Mouse (Mus musculus) CD8-positive naive resting alpha-beta T cell, adult 57 days (primary cell): Measurements from ENCODE around the gene Slc7a8. TPM values are rescaled to one million over a fixed set of nuclear protein-coding genes. Genes with fewer than 3 reads are reported as not detected.

Source experiments
- total RNA-seq: library from RNA; stranded (reverse); gene quantifications from one replicate; pipeline ENCODE4 v1.2.4, GENCODE M21; 2023

Slc7a8 gene
- total RNA-seq = 0.43 TPM

DNA sequence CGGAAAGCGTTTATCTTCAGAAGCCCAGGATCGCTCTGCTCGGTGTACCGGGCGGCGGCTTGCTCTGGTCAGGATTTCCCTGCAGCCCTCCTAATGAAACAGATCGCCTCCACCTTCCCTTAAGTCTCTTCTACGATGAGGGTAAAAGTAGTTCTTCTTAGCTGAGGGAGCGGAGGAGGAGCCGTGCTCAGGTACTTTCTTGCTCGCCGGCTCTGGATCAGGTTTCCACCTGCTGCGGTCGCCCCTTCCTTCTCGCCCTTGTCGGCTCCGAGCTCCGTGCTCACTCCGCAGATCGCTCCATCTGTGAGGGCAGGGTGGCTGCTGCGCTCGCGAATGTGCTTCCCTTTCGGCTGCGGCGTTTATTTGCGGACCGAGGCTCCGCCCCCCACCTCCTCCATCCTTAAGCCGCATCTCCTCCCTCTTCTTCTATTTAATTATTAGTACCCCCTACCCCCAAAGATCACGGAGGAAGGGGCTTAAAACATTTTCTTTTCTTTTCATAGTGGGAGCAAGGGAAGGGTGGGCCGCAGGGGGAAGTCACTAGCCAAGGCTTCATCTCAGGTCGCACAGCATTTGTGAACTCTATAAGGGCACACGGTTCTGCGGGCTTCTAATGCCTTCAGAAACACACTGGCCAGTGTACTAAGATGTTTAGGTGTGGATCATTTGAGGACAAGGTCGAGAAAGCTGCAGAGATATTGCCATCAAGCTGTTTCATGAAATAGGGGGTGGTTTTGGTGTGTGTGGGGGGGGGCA, at the start of gene Slc7a8:
Gene Slc7a8, minus strand, starts transcription at position 337 of the 756 bp plus-strand sequence.

GRCm38 (mm10) chr14:54813991-54814390, 32.2 kb upstream of the Slc7a8 start, which contains the start of gene Rnf212b:
TSS of gene Rnf212b (plus strand) at chr14:54814141.

DNA sequence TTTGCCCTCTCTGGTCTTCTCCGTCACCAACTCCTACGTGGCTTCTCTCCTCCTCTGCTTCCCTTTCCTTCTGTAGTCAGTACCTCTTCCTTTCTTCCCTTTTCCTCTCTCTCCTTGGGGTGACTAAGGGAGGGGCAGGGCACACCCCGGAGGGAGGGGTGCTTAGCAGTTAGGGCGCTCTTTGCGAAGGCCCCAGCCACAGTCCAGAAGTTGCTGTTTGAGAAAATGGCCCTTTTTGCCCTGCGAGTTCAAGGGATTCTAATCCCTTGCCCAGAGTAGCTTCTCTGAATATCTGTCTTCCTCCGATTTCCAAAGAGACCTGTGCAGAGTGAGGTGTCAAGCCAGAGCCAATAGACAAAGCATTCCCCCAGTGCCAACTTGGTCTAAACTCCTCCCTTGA, 69.7 kb downstream of the Slc7a8 start, which contains the start of gene Cebpe:
Gene Cebpe, minus strand, starts transcription at position 101 of the 400 bp plus-strand sequence.

GRCm38 (mm10) chr14:54698733-54699132, 83.0 kb downstream of the Slc7a8 start, which contains the start of gene Gm29776:
TSS of gene Gm29776 (minus strand) at chr14:54698833.

GRCm38 (mm10) chr14:54686522-54687143, 95.1 kb downstream of the Slc7a8 start, which contains the start of gene Acin1:
TSS of gene Acin1 (minus strand) at chr14:54686931.

DNA sequence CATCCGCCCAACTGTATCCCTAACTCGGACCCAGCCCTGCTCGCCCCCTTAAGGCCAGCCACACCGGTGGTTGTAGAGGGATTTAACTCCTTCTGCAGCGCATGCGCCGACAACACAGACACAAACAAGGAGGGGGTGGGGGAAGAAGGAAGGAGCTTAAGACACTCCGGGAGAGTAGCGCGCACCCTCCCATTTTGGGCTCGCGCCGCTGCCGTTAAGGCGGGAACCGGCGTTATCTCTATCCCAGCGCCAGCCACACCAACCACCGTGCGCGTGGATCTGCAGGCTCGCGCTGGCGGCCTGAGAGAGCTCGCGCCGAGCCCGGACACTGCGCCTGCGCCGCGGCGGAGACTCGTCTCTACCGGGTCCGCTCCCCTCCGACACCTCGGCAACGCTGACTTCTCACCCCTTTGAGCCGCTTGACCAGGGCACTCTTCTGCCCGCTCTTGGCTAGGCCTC, 95.7 kb downstream of the Slc7a8 start, which contains the start of gene 1700123O20Rik:
Gene 1700123O20Rik, plus strand, starts transcription at position 154 of the 459 bp plus-strand sequence.

Other genes with a start within 250 kb of the Slc7a8 start
- 15.8 TPM for gene Haus4, start 227.3 kb downstream of the Slc7a8 start, total RNA-seq
- 0.43 TPM for gene Ajuba, start 204.4 kb downstream of the Slc7a8 start, total RNA-seq
- 9.3 TPM for gene 4931414P19Rik, start 176.0 kb downstream of the Slc7a8 start, total RNA-seq
- gene Psmb5, start 163.9 kb downstream of the Slc7a8 start, total RNA-seq = 44.6 TPM
- gene Psmb11, start 160.5 kb downstream of the Slc7a8 start, total RNA-seq = not detected
- gene Gm17606, start 141.0 kb downstream of the Slc7a8 start, total RNA-seq = not detected
- 6.2 TPM for gene Cdh24, start 140.6 kb downstream of the Slc7a8 start, total RNA-seq
- gene 1700123O20Rik, start 95.7 kb downstream of the Slc7a8 start, total RNA-seq = 29.9 TPM
- 537 TPM for gene Acin1, start 95.0 kb downstream of the Slc7a8 start, total RNA-seq
- not detected for gene Gm29776, start 83.1 kb downstream of the Slc7a8 start, total RNA-seq
- 0.55 TPM for gene Cebpe, start 69.8 kb downstream of the Slc7a8 start, total RNA-seq
- not detected for gene Rnf212b, start 32.2 kb upstream of the Slc7a8 start, total RNA-seq
- gene Homez, start 89.0 kb upstream of the Slc7a8 start, total RNA-seq = 6.8 TPM
- gene Ppp1r3e, start 95.6 kb upstream of the Slc7a8 start, total RNA-seq = 12.5 TPM
- 3.6 TPM for gene Bcl2l2, start 101.4 kb upstream of the Slc7a8 start, total RNA-seq
- 0.83 TPM for gene Gm20521, start 101.5 kb upstream of the Slc7a8 start, total RNA-seq
- 231 TPM for gene Pabpn1, start 110.6 kb upstream of the Slc7a8 start, total RNA-seq
- gene Slc22a17, start 131.2 kb upstream of the Slc7a8 start, total RNA-seq = 2.8 TPM
- not detected for gene Efs, start 144.2 kb upstream of the Slc7a8 start, total RNA-seq
- not detected for gene Il25, start 150.7 kb upstream of the Slc7a8 start, total RNA-seq
- gene Cmtm5, start 154.3 kb upstream of the Slc7a8 start, total RNA-seq = not detected
- not detected for gene Myh6, start 185.0 kb upstream of the Slc7a8 start, total RNA-seq
- not detected for gene Gm17428, start 195.0 kb upstream of the Slc7a8 start, total RNA-seq
- not detected for gene Myh7, start 212.7 kb upstream of the Slc7a8 start, total RNA-seq
- gene Ngdn, start 233.5 kb upstream of the Slc7a8 start, total RNA-seq = 87.3 TPM